Mouse (Mus musculus) gastrocnemius, adult 8-10 months (tissue): Measurements from ENCODE around the gene Rgs9bp. TPM values are rescaled to one million over a fixed set of nuclear protein-coding genes. Genes with fewer than 3 reads are reported as not detected.
"Not testable (repeated sequence)": the region's sequence is repeated elsewhere in the genome, so short reads cannot be mapped to it uniquely, and the experiment has no call there.

Experiments used
- DNase-seq, 2 experiments: peaks; one replicate each; pipeline ENCODE4 v3.0.0; 2022; ENCODE audit warnings: low spot score in 2 of 2
- total RNA-seq, 4 experiments: library from RNA; stranded (reverse); gene quantifications; 2 replicates each; pipeline ENCODE4 v1.2.4; 2022

Rgs9bp gene
- total RNA-seq, 4 experiments from 2014 or later: 0.04 to 0.10 TPM; not detected in 2

- no peak for DNase-seq
Measured at GRCm38 (mm10) chr7:35535750-35536512, 49.5 kb downstream of the Rgs9bp start.

GRCm38 (mm10) chr7:35530544-35530943, 54.8 kb downstream of the Rgs9bp start:
- not testable (repeated sequence) for DNase-seq

GRCm38 (mm10) chr7:35530026-35530425, 55.4 kb downstream of the Rgs9bp start:
- DNase-seq: no peak

Other genes with a start within 250 kb of the Rgs9bp start
- 1 to 10 TPM in 1 of 4 experiments, under 1 TPM in 3; 0.48 to 1.1 (median 0.92) TPM for gene Faap24, start 188.7 kb downstream of the Rgs9bp start, total RNA-seq
- gene Cep89, start 188.5 kb downstream of the Rgs9bp start, total RNA-seq: 1 to 10 TPM; 4.6 to 7.4 (median 5.4) TPM
- gene Slc7a9, start 136.8 kb downstream of the Rgs9bp start, total RNA-seq: not detected
- gene Tdrd12, start 47.8 kb downstream of the Rgs9bp start, total RNA-seq: not detected
- gene Nudt19, start 29.3 kb downstream of the Rgs9bp start, total RNA-seq: 10 to 100 TPM; 49.2 to 61.5 (median 56.2) TPM
- 10 to 100 TPM in 3 of 4 experiments, 1 to 10 TPM in 1; 9.6 to 12.4 (median 10.4) TPM for gene Ankrd27, start 662 bp upstream of the Rgs9bp start, total RNA-seq
- 100 to 1,000 TPM in 2 of 4 experiments, 10 to 100 TPM in 2; 89.8 to 131 (median 108) TPM for gene Pdcd5, start 61.9 kb upstream of the Rgs9bp start, total RNA-seq
- 1 to 10 TPM; 2.1 to 4.1 (median 3.6) TPM for gene Dpy19l3, start 168.9 kb upstream of the Rgs9bp start, total RNA-seq
- 10 to 100 TPM; 15.8 to 22.5 (median 17.7) TPM for gene Zfp507, start 217.4 kb upstream of the Rgs9bp start, total RNA-seq